Mouse (Mus musculus) lung, postnatal 0 days (tissue): ENCODE data around the gene Tmem229a.

Experiments used
- CTCF ChIP-seq: IDR thresholded peaks from 2 replicates; pipeline ENCODE4 v1.5.1; 2016; ENCODE audit warnings: antibody characterized with exemption, mild to moderate bottlenecking
- EP300 ChIP-seq: IDR thresholded peaks from 2 replicates; pipeline ENCODE4 v1.6.1; 2016; ENCODE audit warnings: antibody characterized with exemption, mild to moderate bottlenecking, control low read depth

GRCm38 (mm10) chr6:24905101-24905500 lies 51.0 kb downstream of the Tmem229a start:
- no peak for TF ChIP-seq CTCF
- no peak for TF ChIP-seq EP300
